ENCODE assay signal across 43 mouse cellular contexts in the genomic region with DNA sequence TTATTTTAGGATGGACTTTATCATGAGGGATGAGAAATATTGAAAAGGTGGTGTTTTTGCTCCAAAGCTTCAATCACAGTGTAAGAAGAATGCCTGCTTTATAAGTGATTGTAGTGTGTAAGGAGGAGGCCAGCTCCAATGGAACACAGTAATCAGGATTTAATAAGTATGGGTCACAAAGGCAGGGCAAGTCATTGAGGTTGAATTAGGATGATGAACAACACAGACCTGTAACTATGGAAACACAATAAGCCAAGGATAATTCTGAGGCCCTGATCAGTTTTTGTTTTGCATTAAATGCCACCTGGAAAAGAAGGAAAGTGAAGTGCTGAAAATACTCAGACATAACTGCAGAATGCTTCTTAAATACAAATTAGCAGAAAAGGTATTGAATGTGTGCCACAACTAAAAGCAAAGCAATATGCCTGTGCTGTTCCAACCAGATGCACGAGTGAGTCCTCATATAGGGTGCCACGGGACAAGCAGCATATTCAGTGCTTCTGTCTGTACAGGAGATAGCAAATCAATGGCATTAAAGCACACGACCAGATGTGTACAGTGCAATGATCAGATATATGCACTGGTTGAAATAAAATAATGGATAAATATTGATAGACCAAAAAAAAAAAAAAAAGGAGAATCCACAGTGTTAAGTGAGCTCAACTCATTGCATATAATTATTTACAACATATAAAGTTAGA. TPM values are rescaled to one million over a fixed set of nuclear protein-coding genes. Genes with fewer than 3 reads are reported as not detected.
DNase-seq lines count a peak whose midpoint lies in the region; ATAC-seq and TF ChIP-seq lines count a peak whose summit lies in the region.
"Had no signal": no experiment of that assay in that cellular context is flagged by ENCODE, and none has a peak within 500 bp of the region (broad histone marks: within the 10 kb centered on the region; RNA-seq: fewer than 3 reads in every experiment).

No protein-coding gene starts in this region.

- no peaks in the 10 kb centered on the region for H3K36me3 ChIP-seq in forebrain, embryonic 15.5 days
- H3K36me3 ChIP-seq in forebrain, embryonic 14.5 days (ENCODE audit: control insufficient read depth, insufficient read depth, low read length), result no peaks in the 10 kb centered on the region
- H3K36me3 ChIP-seq in midbrain, embryonic 11.5 days (ENCODE audit: control insufficient read depth, insufficient read depth, low read length), result no peaks in the 10 kb centered on the region
- H3K36me3 ChIP-seq in midbrain, embryonic 16.5 days (ENCODE audit: control insufficient read depth, insufficient read depth, low read length), result no peaks in the 10 kb centered on the region
- H3K36me3 ChIP-seq in midbrain, postnatal 0 days (ENCODE audit: insufficient read depth, low read length), result no peaks in the 10 kb centered on the region
- H3K36me3 ChIP-seq: heart, embryonic 12.5 days; limb, embryonic 13.5 days; lung, embryonic 15.5 days had no signal

- H3K4me3 ChIP-seq in forebrain, embryonic 15.5 days, result no peak overlapping the region
- H3K4me3 ChIP-seq in forebrain, embryonic 14.5 days (ENCODE audit: low read depth, low read length), result no peak overlapping the region
- no peak overlapping the region for H3K4me3 ChIP-seq in midbrain, embryonic 11.5 days (ENCODE audit: low read depth, low read length)
- no peak overlapping the region for H3K4me3 ChIP-seq in midbrain, embryonic 16.5 days (ENCODE audit: low read depth, low read length)
- no peak overlapping the region for H3K4me3 ChIP-seq in midbrain, postnatal 0 days (ENCODE audit: low read depth, low read length)
- H3K4me3 ChIP-seq: erythroblast, embryonic 14.5 days; gastrocnemius, adult 2 months; heart, embryonic 12.5 days; limb, embryonic 13.5 days; lung, embryonic 15.5 days had no signal

- H3K4me1 ChIP-seq in forebrain, embryonic 15.5 days, result no peaks in the 10 kb centered on the region
- H3K4me1 ChIP-seq in forebrain, embryonic 14.5 days (ENCODE audit: control insufficient read depth, insufficient read depth, low read length), result no peaks in the 10 kb centered on the region
- no peaks in the 10 kb centered on the region for H3K4me1 ChIP-seq in midbrain, embryonic 11.5 days (ENCODE audit: control insufficient read depth, insufficient read depth, low read length)
- no peaks in the 10 kb centered on the region for H3K4me1 ChIP-seq in midbrain, embryonic 16.5 days (ENCODE audit: control insufficient read depth, insufficient read depth, low read length)
- H3K4me1 ChIP-seq in midbrain, postnatal 0 days (ENCODE audit: insufficient read depth, low read length), result no peaks in the 10 kb centered on the region
- H3K4me1 ChIP-seq: heart, embryonic 12.5 days; limb, embryonic 13.5 days; lung, embryonic 15.5 days had no signal

- DNase-seq in embryo, embryonic 10.5 days (ENCODE audit: low spot score), result peak; percentile 32
- DNase-seq in embryo, embryonic 10 days (ENCODE audit: low spot score), result no peak
- no peak for DNase-seq in forebrain, embryonic 14.5 days (ENCODE audit: low spot score)
- no peak for DNase-seq in midbrain, embryonic 11.5 days (ENCODE audit: low spot score, missing footprints)
- peak; percentile 4 for DNase-seq in midbrain, postnatal 0 days (ENCODE audit: low spot score)
- no peak for DNase-seq in c-Kit-positive CD71-positive TER-119-positive erythroid progenitor cells, embryonic 14.5 days (ENCODE audit: low spot score)
- DNase-seq: adrenal gland, adult 2 months; adrenal gland, postnatal 36 days; cerebellum, adult 8-10 months; cerebellum, postnatal 25 days; gastrocnemius, adult 2 months; gastrocnemius, postnatal 36 days; heart, adult 18-20 months; heart, postnatal 4 days; kidney, adult 8-10 months; kidney, postnatal 4 days; right cerebral cortex, postnatal 14 days; thymus, postnatal 4 days had no signal

- no peak overlapping the region for H3K27ac ChIP-seq in forebrain, embryonic 15.5 days (replicated peaks)
- no peak overlapping the region for H3K27ac ChIP-seq in forebrain, embryonic 14.5 days (ENCODE audit: low read depth, low read length)
- no peak overlapping the region for H3K27ac ChIP-seq in midbrain, embryonic 11.5 days (ENCODE audit: low read depth, low read length)
- no peak overlapping the region for H3K27ac ChIP-seq in midbrain, embryonic 16.5 days (ENCODE audit: low read length)
- no peak overlapping the region for H3K27ac ChIP-seq in midbrain, postnatal 0 days (ENCODE audit: low read depth, low read length)
- H3K27ac ChIP-seq: gastrocnemius, adult 2 months; hindbrain, postnatal 0 days; kidney, postnatal 0 days; limb, embryonic 13.5 days; lung, embryonic 15.5 days had no signal

- H3K4me2 ChIP-seq in forebrain, embryonic 15.5 days (replicated peaks), result no peak overlapping the region
- H3K4me2 ChIP-seq in forebrain, embryonic 14.5 days (ENCODE audit: low read length), result no peak overlapping the region
- no peak overlapping the region for H3K4me2 ChIP-seq in midbrain, embryonic 11.5 days
- no peak overlapping the region for H3K4me2 ChIP-seq in midbrain, embryonic 16.5 days (ENCODE audit: low read length)
- no peak overlapping the region for H3K4me2 ChIP-seq in midbrain, postnatal 0 days (ENCODE audit: low read depth, low read length, poor library complexity, severe bottlenecking)
- H3K4me2 ChIP-seq: heart, embryonic 12.5 days; limb, embryonic 13.5 days; liver, embryonic 11.5 days; lung, embryonic 15.5 days had no signal

- H3K27me3 ChIP-seq in forebrain, embryonic 15.5 days, result no peaks in the 10 kb centered on the region
- H3K27me3 ChIP-seq in forebrain, embryonic 14.5 days (replicated peaks; ENCODE audit: control insufficient read depth, insufficient read depth, low read length), result no peaks in the 10 kb centered on the region
- no peaks in the 10 kb centered on the region for H3K27me3 ChIP-seq in midbrain, embryonic 11.5 days (ENCODE audit: control insufficient read depth, insufficient read depth, low read length)
- H3K27me3 ChIP-seq in midbrain, embryonic 16.5 days (ENCODE audit: control insufficient read depth, insufficient read depth, low read depth, low read length), result no peaks in the 10 kb centered on the region
- no peaks in the 10 kb centered on the region for H3K27me3 ChIP-seq in midbrain, postnatal 0 days (ENCODE audit: insufficient read depth, low read length)
- H3K27me3 ChIP-seq: CH12.LX; heart, embryonic 12.5 days; limb, embryonic 13.5 days; lung, embryonic 15.5 days had no signal

- no peak overlapping the region for H3K9ac ChIP-seq in forebrain, embryonic 15.5 days (replicated peaks)
- no peak overlapping the region for H3K9ac ChIP-seq in forebrain, embryonic 14.5 days (ENCODE audit: low read length)
- no peak overlapping the region for H3K9ac ChIP-seq in midbrain, embryonic 11.5 days (ENCODE audit: low read length)
- no peak overlapping the region for H3K9ac ChIP-seq in midbrain, embryonic 16.5 days (ENCODE audit: low read depth, low read length)
- H3K9ac ChIP-seq in midbrain, postnatal 0 days (replicated peaks; ENCODE audit: low read length, poor library complexity, severe bottlenecking), result no peak overlapping the region
- H3K9ac ChIP-seq: heart, embryonic 12.5 days; limb, embryonic 13.5 days; lung, embryonic 15.5 days had no signal

- ATAC-seq in forebrain, embryonic 15.5 days (replicated peaks), result 0 out of 2 replicates have a peak, but pooled peaks have one; percentile 53
- ATAC-seq in forebrain, embryonic 14.5 days, result no peak
- peak; percentile 70; the same call in 1 of the 2 replicates for ATAC-seq in midbrain, embryonic 11.5 days (ENCODE audit: low FRiP score)
- no peak for ATAC-seq in midbrain, embryonic 16.5 days
- no peak for ATAC-seq in midbrain, postnatal 0 days (ENCODE audit: low FRiP score)
- ATAC-seq: activated CD4-positive, CD25-positive, alpha-beta regulatory T cell, adult 4 months; hindbrain, postnatal 0 days; intestine, embryonic 16.5 days had no signal

- no peaks in the 10 kb centered on the region for H3K9me3 ChIP-seq in forebrain, embryonic 15.5 days
- H3K9me3 ChIP-seq in forebrain, embryonic 14.5 days (replicated peaks; ENCODE audit: control insufficient read depth, low read length), result no peaks in the 10 kb centered on the region
- H3K9me3 ChIP-seq in midbrain, embryonic 11.5 days (ENCODE audit: control insufficient read depth, low read length), result no peaks in the 10 kb centered on the region
- no peaks in the 10 kb centered on the region for H3K9me3 ChIP-seq in midbrain, embryonic 16.5 days (replicated peaks; ENCODE audit: control insufficient read depth, low read length, poor library complexity, severe bottlenecking)
- no peaks in the 10 kb centered on the region for H3K9me3 ChIP-seq in midbrain, postnatal 0 days (ENCODE audit: low read length)
- H3K9me3 ChIP-seq: heart, embryonic 12.5 days; limb, embryonic 13.5 days; lung, embryonic 15.5 days had no signal

- TF ChIP-seq CTCF in midbrain, postnatal 0 days (IDR thresholded peaks at IDR 0.05), result no peak

- 44% methylated on average over 3 of the region's 3 CpGs for WGBS in forebrain, embryonic 15.5 days
- 23% methylated on average over 3 of the region's 3 CpGs for WGBS in forebrain, embryonic 14.5 days
- 45% methylated on average over 3 of the region's 3 CpGs for WGBS in midbrain, embryonic 11.5 days
- 44% methylated on average over 3 of the region's 3 CpGs for WGBS in midbrain, embryonic 16.5 days
- 56% methylated on average over 3 of the region's 3 CpGs for WGBS in midbrain, postnatal 0 days

RNA-seq across cellular contexts. Expression of gene Tas2r118, which starts 21.0 kb away (rescaled TPM):
- not detected in 2 replicates for polyA plus RNA-seq in forebrain, embryonic 15.5 days (2015; fragmentation: Nextera tagmentation; extraction: Ambion mirVana)
- not detected in 2 replicates for polyA plus RNA-seq in forebrain, embryonic 14.5 days (2014; fragmentation: Nextera tagmentation; extraction: Ambion mirVana)
- polyA plus RNA-seq in midbrain, embryonic 11.5 days (2014; fragmentation: Nextera tagmentation; extraction: Ambion mirVana), result not detected in 2 replicates
- polyA plus RNA-seq in midbrain, embryonic 16.5 days (2015; fragmentation: Nextera tagmentation; extraction: Ambion mirVana), result not detected in 2 replicates
- total RNA-seq in midbrain, postnatal 0 days (2014; rRNA removed), result not detected in 2 replicates
- polyA plus RNA-seq in midbrain, postnatal 0 days (2015; fragmentation: Nextera tagmentation; extraction: Ambion mirVana), result not detected in 2 replicates
- total RNA-seq: adrenal gland, adult 2 months; adrenal gland, postnatal 36 days; CH12.LX; ES-E14; gastrocnemius, adult 2 months; gastrocnemius, postnatal 36 days; heart, adult 18-20 months; heart, postnatal 4 days; hindbrain, postnatal 0 days; left cerebral cortex, adult 18-20 months; left cerebral cortex, postnatal 14 days; megakaryocyte progenitor cell, adult 5-6 weeks had no signal
- polyA plus RNA-seq: activated CD4-positive, CD25-positive, alpha-beta regulatory T cell, adult 4 months; adrenal gland, adult 2 months; C2C12; embryonic facial prominence, embryonic 14.5 days; erythroblast, embryonic 14.5 days; heart, embryonic 12.5 days; heart, postnatal 0 days; hindbrain, postnatal 0 days; intestine, embryonic 16.5 days; kidney, postnatal 0 days; limb, embryonic 13.5 days; liver, embryonic 11.5 days; liver, embryonic 16.5 days; lung, embryonic 15.5 days; neural tube, embryonic 14.5 days; small intestine, adult 2 months; stomach, embryonic 14.5 days; testis, adult 2 months; thymus, postnatal 0 days had no signal

Comparison
In these comparisons a context has a peak if more than half of its experiments do, and no peak if none do; other contexts are left out.
1. DNase-seq: peak in embryo, embryonic 10.5 days (single experiment) and midbrain, postnatal 0 days (single experiment); none in embryo, embryonic 10 days (single experiment), forebrain, embryonic 14.5 days (single experiment), midbrain, embryonic 11.5 days (single experiment) and c-Kit-positive CD71-positive TER-119-positive erythroid progenitor cells, embryonic 14.5 days (single experiment).
2. ATAC-seq: peak in forebrain, embryonic 15.5 days (single experiment) and midbrain, embryonic 11.5 days (single experiment); none in forebrain, embryonic 14.5 days (single experiment), midbrain, embryonic 16.5 days (single experiment) and midbrain, postnatal 0 days (single experiment).